Mouse (Mus musculus) neural tube, embryonic 12.5 days (tissue): ENCODE measurements at regions not wholly inside any gene's neighbourhood (a gene's known extent, or its start where the extent isn't known, plus 50 kb on each side); places are given as distances from the start of the nearest gene placed in this dataset.

Source experiments
- ATAC-seq: fragments of 200-750 bp; cut with Nextera tagmentation; 2 replicates; pipeline ENCODE4 v1.8.0; 2017; ENCODE audit warnings: low read depth, mild to moderate bottlenecking, moderate TSS enrichment, moderate library complexity; ENCODE audit not compliant: low FRiP score
- H3K27ac ChIP-seq: fragments of 300-500 bp; sonication (generic); 2 replicates; pipeline ENCODE4 v1.5.1; 2016
- H3K27me3 ChIP-seq: fragments of 300-500 bp; sonication (generic); replicated peaks from 2 replicates; pipeline ENCODE4 v1.6.1; 2016; ENCODE audit warnings: mild to moderate bottlenecking
- H3K36me3 ChIP-seq: fragments of 300-500 bp; sonication (generic); 2 replicates; pipeline ENCODE4 v1.6.1; 2016; ENCODE audit warnings: mild to moderate bottlenecking
- H3K4me1 ChIP-seq: fragments of 300-500 bp; sonication (generic); 2 replicates; pipeline ENCODE4 v1.6.1; 2016
- H3K4me2 ChIP-seq: fragments of 300-500 bp; sonication (generic); replicated peaks from 2 replicates; pipeline ENCODE4 v1.6.1; 2016; ENCODE audit warnings: mild to moderate bottlenecking
- H3K4me3 ChIP-seq: fragments of 300-500 bp; sonication (generic); 2 replicates; pipeline ENCODE4 v1.5.1; 2016
- H3K9ac ChIP-seq: fragments of 300-500 bp; sonication (generic); 2 replicates; pipeline ENCODE4 v1.6.1; 2016; ENCODE audit warnings: mild to moderate bottlenecking
- H3K9me3 ChIP-seq: fragments of 300-500 bp; sonication (generic); 2 replicates; pipeline ENCODE4 v1.6.1; 2016; ENCODE audit warnings: mild to moderate bottlenecking
- WGBS: fragments of 180-500 bp; shearing (Covaris S2); methylation state at CpG from one replicate; pipeline ENCODE4 v1.1.7; 2016; 5-methylcytosine and 5-hydroxymethylcytosine counted together

- H3K9me3 ChIP-seq: no peaks in the 10 kb centered on the region
- no peaks in the 10 kb centered on the region for H3K36me3 ChIP-seq
- H3K4me2 ChIP-seq: no peak overlapping the region
- H3K27ac ChIP-seq: no peak overlapping the region
- H3K9ac ChIP-seq: no peak overlapping the region
- no peak overlapping the region for H3K4me3 ChIP-seq
- 89% methylated on average over 2 of the region's 2 CpGs for WGBS
- no peaks in the 10 kb centered on the region for H3K27me3 ChIP-seq
- H3K4me1 ChIP-seq: no peaks in the 10 kb centered on the region
- ATAC-seq: no peak
These were observed 92.1 kb upstream of the Ofcc1 start for GRCm38 (mm10) chr13:40453360-40453759.

DNA sequence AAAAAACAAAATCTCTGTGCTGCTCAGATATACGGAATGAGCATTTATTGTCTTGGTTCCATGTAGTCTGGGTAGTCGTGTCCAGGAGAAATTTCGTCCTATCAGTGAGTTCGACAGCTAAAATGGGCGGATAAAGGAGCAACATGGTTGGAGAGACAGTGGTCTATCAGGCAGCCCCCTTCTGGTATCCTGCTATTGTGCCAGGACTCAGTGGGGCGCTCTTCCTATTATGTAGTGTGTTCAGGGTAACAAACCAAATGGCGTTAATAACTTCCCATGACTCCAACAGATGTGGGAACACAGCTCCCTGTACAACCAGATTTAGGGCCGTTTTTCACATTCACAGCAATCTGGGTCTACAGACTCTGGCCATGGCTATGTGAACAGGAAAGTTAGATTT is 68.6 kb upstream of the Ofcc1 start:
- Histone ChIP-seq H3K4me3 (no peak overlapping the region), H3K27ac (no peak overlapping the region), H3K9ac (no peak overlapping the region), H3K36me3 (no peaks in the 10 kb centered on the region), H3K27me3 (no peaks in the 10 kb centered on the region), H3K4me1 (no peaks in the 10 kb centered on the region), H3K4me2 (no peak overlapping the region), H3K9me3 (no peaks in the 10 kb centered on the region)
- WGBS: 79% methylated on average over 8 of the region's 8 CpGs
- no peak for ATAC-seq

DNA sequence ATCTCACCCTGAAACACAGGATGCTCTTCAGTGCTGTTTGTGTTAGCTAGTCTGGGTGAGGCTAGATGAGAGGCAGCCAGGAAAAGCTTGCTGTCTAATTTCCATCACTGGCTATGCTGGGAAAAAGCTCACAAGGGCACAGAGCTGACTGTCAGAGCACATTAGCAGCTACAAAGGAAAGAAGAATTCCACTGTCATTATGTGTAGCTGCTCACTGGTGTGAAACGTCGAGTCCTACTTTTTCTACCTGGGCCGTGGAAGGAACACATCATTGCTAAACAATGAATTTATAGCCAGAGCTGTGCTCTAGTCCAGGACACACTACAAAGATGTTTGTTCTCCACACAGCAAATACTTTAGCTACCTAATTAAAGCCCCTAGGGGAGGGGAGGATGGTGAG is 61.8 kb upstream of the Ofcc1 start:
- Histone ChIP-seq H3K27ac (no peak overlapping the region), H3K9me3 (no peaks in the 10 kb centered on the region), H3K9ac (no peak overlapping the region), H3K27me3 (no peaks in the 10 kb centered on the region), H3K4me2 (no peak overlapping the region), H3K4me1 (no peaks in the 10 kb centered on the region; the same call in 1 of the 2 replicates), H3K36me3 (no peaks in the 10 kb centered on the region), H3K4me3 (no peak overlapping the region)
- WGBS: 78% methylated on average over 3 of the region's 3 CpGs
- ATAC-seq: no peak

DNA sequence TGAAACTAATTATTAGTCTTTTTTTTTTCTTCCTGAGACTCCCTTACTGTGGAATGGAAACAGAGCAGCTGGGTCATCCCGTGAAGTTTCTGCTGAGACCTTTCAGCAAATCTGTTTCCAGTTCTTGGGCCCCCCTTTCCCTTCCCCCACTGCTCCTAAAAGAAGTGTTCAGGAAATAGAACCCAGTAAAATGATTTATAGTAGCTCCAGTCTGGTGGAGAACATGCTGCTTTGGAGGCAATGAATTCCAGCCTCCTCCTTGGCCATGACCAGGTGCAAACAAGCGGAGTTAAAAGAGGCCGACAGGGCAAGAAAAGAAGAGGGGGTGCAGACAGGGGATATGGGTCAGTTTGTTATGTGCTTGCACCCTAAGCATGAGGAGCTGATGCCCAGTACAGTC is 56.6 kb upstream of the Ofcc1 start:
- no peaks in the 10 kb centered on the region for H3K9me3 ChIP-seq
- H3K4me2 ChIP-seq: no peak overlapping the region
- no peak overlapping the region for H3K9ac ChIP-seq
- 62% methylated on average over 3 of the region's 3 CpGs for WGBS
- no peaks in the 10 kb centered on the region for H3K36me3 ChIP-seq
- no peaks in the 10 kb centered on the region; the same call in 1 of the 2 replicates for H3K4me1 ChIP-seq
- no peak overlapping the region for H3K4me3 ChIP-seq
- H3K27me3 ChIP-seq: no peaks in the 10 kb centered on the region
- H3K27ac ChIP-seq: no peak overlapping the region
- ATAC-seq: no peak

DNA sequence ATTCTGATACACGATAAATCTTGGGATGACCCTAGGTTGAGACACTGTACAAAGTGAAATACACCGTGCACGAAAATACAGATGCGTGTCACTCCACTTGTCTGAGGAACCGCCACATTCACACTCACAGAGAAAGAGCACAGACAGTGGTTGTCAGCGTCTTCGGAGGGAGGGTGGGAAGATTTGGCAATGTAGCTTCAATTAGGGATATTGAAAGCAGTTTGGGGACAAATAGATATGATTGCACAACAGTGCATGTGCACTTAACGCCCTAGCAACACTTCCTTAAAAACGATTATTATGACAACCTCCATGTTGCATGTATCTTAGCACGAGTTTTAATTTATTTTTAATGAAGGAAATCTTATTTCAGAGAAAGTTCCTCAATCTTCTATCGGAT is 51.8 kb upstream of the Ofcc1 start:
- Histone ChIP-seq H3K27ac (no peak overlapping the region), H3K9me3 (no peaks in the 10 kb centered on the region), H3K4me1 (no peaks in the 10 kb centered on the region; the same call in 1 of the 2 replicates), H3K4me2 (no peak overlapping the region), H3K27me3 (no peaks in the 10 kb centered on the region), H3K4me3 (no peak overlapping the region), H3K9ac (no peak overlapping the region), H3K36me3 (no peaks in the 10 kb centered on the region)
- 91% methylated on average over 11 of the region's 11 CpGs for WGBS
- no peak for ATAC-seq
